Mouse (Mus musculus) spleen, adult 2 months (tissue): ENCODE data around the gene Cntn4. TPM values are rescaled to one million over a fixed set of nuclear protein-coding genes. Genes with fewer than 3 reads are reported as not detected.

Source experiments
- DNase-seq, 2 experiments: peaks; one replicate each; pipeline versions ENCODE4 v3.0.0 to v3.0.0-alpha.2; 2012 to 2021; ENCODE audit warnings: low spot score in 2 of 2, low read depth in 1 of 2
- H3K27ac ChIP-seq: fragments of 200-500 bp; 2 replicates; pipeline ENCODE4 v1.5.1; 2012; ENCODE audit warnings: low read length, inconsistent platforms; ENCODE audit not compliant: insufficient read depth
- H3K27me3 ChIP-seq: fragments of 200-500 bp; 2 replicates; pipeline ENCODE4 v1.6.1; 2012; ENCODE audit warnings: mild to moderate bottlenecking, moderate library complexity, low read length, inconsistent platforms; ENCODE audit not compliant: control insufficient read depth, insufficient read depth
- H3K36me3 ChIP-seq: fragments of 200-500 bp; 2 replicates; pipeline ENCODE4 v1.6.1; 2012; ENCODE audit warnings: mild to moderate bottlenecking, low read length, inconsistent platforms; ENCODE audit not compliant: control insufficient read depth, insufficient read depth
- H3K4me1 ChIP-seq: fragments of 200-500 bp; 2 replicates; pipeline ENCODE4 v1.6.1; 2011; ENCODE audit warnings: inconsistent platforms; ENCODE audit not compliant: control insufficient read depth, insufficient read depth, insufficient read length
- H3K4me3 ChIP-seq: fragments of 200-500 bp; 2 replicates; pipeline ENCODE4 v1.5.1; 2011; ENCODE audit warnings: mild to moderate bottlenecking, inconsistent platforms; ENCODE audit not compliant: insufficient read depth, insufficient read length; ENCODE audit errors: extremely low read depth
- CTCF ChIP-seq: fragments of 200-500 bp; IDR thresholded peaks from 2 replicates; pipeline ENCODE4 v1.5.1; 2011; ENCODE audit warnings: mild to moderate bottlenecking, inconsistent platforms; ENCODE audit not compliant: insufficient read depth, insufficient read length, insufficient replicate concordance; ENCODE audit errors: extremely low read depth
- POLR2A ChIP-seq: fragments of 200-500 bp; IDR thresholded peaks from 2 replicates; pipeline ENCODE4 v1.6.1; 2011; ENCODE audit warnings: low read depth, low read length, inconsistent platforms
- WGBS: fragments of 180-500 bp; shearing (Covaris S2); methylation state at CpG from one replicate; pipeline ENCODE4 v1.1.7; 2018; 5-methylcytosine and 5-hydroxymethylcytosine counted together
- polyA plus RNA-seq: library from polyadenylated mRNA; depleted of rRNA; stranded (reverse); fragments of >200 nt; gene quantifications from 2 replicates; pipeline ENCODE4 v1.2.3, GENCODE M21; 2012

Gene Cntn4
- polyA plus RNA-seq, 1 experiment, result not detected

GRCm38 (mm10) chr6:106463857-106464256 lies 786.4 kb downstream of the Cntn4 start:
- no peak for DNase-seq
- WGBS, result 85% methylated on average over 2 of the region's 2 CpGs
- TF ChIP-seq POLR2A, result no peak
- TF ChIP-seq CTCF, result no peak

GRCm38 (mm10) chr6:106465766-106466165 lies 788.3 kb downstream of the Cntn4 start:
- no peaks in the 10 kb centered on the region for H3K27me3 ChIP-seq
- no peaks in the 10 kb centered on the region for H3K36me3 ChIP-seq
- TF ChIP-seq CTCF (no peak), POLR2A (no peak)
- H3K27ac ChIP-seq, result no peak overlapping the region
- no peak overlapping the region for H3K4me3 ChIP-seq
- 41% methylated on average over 2 of the region's 2 CpGs for WGBS
- no peaks in the 10 kb centered on the region for H3K4me1 ChIP-seq
- DNase-seq, result no peak

More at GRCm38 (mm10) chr6:106463857-106464256, 786.4 kb downstream of the Cntn4 start:
- no peaks in the 10 kb centered on the region for H3K36me3 ChIP-seq
- no peaks in the 10 kb centered on the region for H3K27me3 ChIP-seq
- no peak overlapping the region for H3K4me3 ChIP-seq
- H3K4me1 ChIP-seq, result no peaks in the 10 kb centered on the region
- no peak overlapping the region for H3K27ac ChIP-seq

GRCm38 (mm10) chr6:106466267-106467029 lies 789.0 kb downstream of the Cntn4 start:
- TF ChIP-seq CTCF, result no peak
- no peak for TF ChIP-seq POLR2A
- Histone ChIP-seq H3K4me3 (no peak overlapping the region), H3K36me3 (no peaks in the 10 kb centered on the region), H3K27me3 (no peaks in the 10 kb centered on the region), H3K4me1 (no peaks in the 10 kb centered on the region), H3K27ac (no peak overlapping the region)
- 74% methylated on average over 5 of the region's 5 CpGs for WGBS
- DNase-seq, result no peak

GRCm38 (mm10) chr6:106471840-106472608 lies 794.6 kb downstream of the Cntn4 start:
- no peak for TF ChIP-seq POLR2A
- no peak for TF ChIP-seq CTCF
- Histone ChIP-seq H3K4me1 (no peaks in the 10 kb centered on the region), H3K27ac (no peak overlapping the region), H3K27me3 (no peaks in the 10 kb centered on the region), H3K36me3 (no peaks in the 10 kb centered on the region), H3K4me3 (no peak overlapping the region)
- DNase-seq, result no peak
- 70% methylated on average over 2 of the region's 2 CpGs for WGBS

- H3K27me3 ChIP-seq, result no peaks in the 10 kb centered on the region
- H3K27ac ChIP-seq, result no peak overlapping the region
- no peaks in the 10 kb centered on the region for H3K4me1 ChIP-seq
- no peak overlapping the region for H3K4me3 ChIP-seq
- no peak for TF ChIP-seq POLR2A
- TF ChIP-seq CTCF, result no peak
- 82% methylated on average over 2 of the region's 2 CpGs for WGBS
- H3K36me3 ChIP-seq, result no peaks in the 10 kb centered on the region
- DNase-seq, result no peak
Observed at GRCm38 (mm10) chr6:106473871-106474270, 796.4 kb downstream of the Cntn4 start.

GRCm38 (mm10) chr6:106481533-106481932 lies 804.1 kb downstream of the Cntn4 start:
- H3K27me3 ChIP-seq, result no peaks in the 10 kb centered on the region
- 86% methylated on average over 1 of the region's 1 CpGs for WGBS
- no peak overlapping the region for H3K27ac ChIP-seq
- TF ChIP-seq POLR2A (no peak), CTCF (no peak)
- no peak overlapping the region for H3K4me3 ChIP-seq
- no peaks in the 10 kb centered on the region for H3K4me1 ChIP-seq
- DNase-seq, result no peak
- no peaks in the 10 kb centered on the region for H3K36me3 ChIP-seq
